Mouse (Mus musculus) neural tube, embryonic 13.5 days (tissue): ENCODE data around the gene Flrt1. TPM values are rescaled to one million over a fixed set of nuclear protein-coding genes. Genes with fewer than 3 reads are reported as not detected.
"Not testable (repeated sequence)": the region's sequence is repeated elsewhere in the genome, so short reads cannot be mapped to it uniquely, and the experiment has no call there.

Source experiments
- ATAC-seq: fragments of 200-750 bp; cut with Nextera tagmentation; 2 replicates; pipeline ENCODE4 v1.8.0; 2017; ENCODE audit warnings: low read depth, mild to moderate bottlenecking, moderate TSS enrichment, moderate library complexity
- H3K27ac ChIP-seq: fragments of 300-500 bp; sonication (generic); replicated peaks from 2 replicates; pipeline ENCODE4 v1.5.1; 2015; ENCODE audit warnings: moderate library complexity, mild to moderate bottlenecking, inconsistent platforms
- H3K27me3 ChIP-seq: fragments of 300-500 bp; sonication (generic); 2 replicates; pipeline ENCODE4 v1.6.1; 2015; ENCODE audit warnings: mild to moderate bottlenecking, inconsistent platforms
- H3K36me3 ChIP-seq: fragments of 300-500 bp; sonication (generic); 2 replicates; pipeline ENCODE4 v1.6.1; 2015; ENCODE audit warnings: mild to moderate bottlenecking, inconsistent platforms
- H3K4me1 ChIP-seq: fragments of 300-500 bp; sonication (generic); replicated peaks from 2 replicates; pipeline ENCODE4 v1.6.1; 2015; ENCODE audit warnings: inconsistent platforms
- H3K4me2 ChIP-seq: fragments of 300-500 bp; sonication (generic); 2 replicates; pipeline ENCODE4 v1.6.1; 2015; ENCODE audit warnings: inconsistent platforms, mild to moderate bottlenecking, moderate library complexity
- H3K4me3 ChIP-seq: fragments of 300-500 bp; sonication (generic); 2 replicates; pipeline ENCODE4 v1.5.1; 2015; ENCODE audit warnings: mild to moderate bottlenecking, inconsistent platforms
- H3K9ac ChIP-seq: fragments of 300-500 bp; sonication (generic); 2 replicates; pipeline ENCODE4 v1.6.1; 2015; ENCODE audit warnings: moderate library complexity, mild to moderate bottlenecking, inconsistent platforms
- H3K9me3 ChIP-seq: fragments of 300-500 bp; sonication (generic); 2 replicates; pipeline ENCODE4 v1.6.1; 2016; ENCODE audit warnings: inconsistent platforms
- WGBS: fragments of 180-500 bp; shearing (Covaris S2); methylation state at CpG from one replicate; pipeline ENCODE4 v1.1.7; 2015; 5-methylcytosine and 5-hydroxymethylcytosine counted together
- polyA plus RNA-seq: library from polyadenylated mRNA; unstranded; fragments of >200 nt; fragmentation: Nextera tagmentation; extraction: Ambion mirVana; gene quantifications from 2 replicates; pipeline ENCODE4 v1.2.1, GENCODE M21; 2015

Flrt1 gene
- polyA plus RNA-seq, 1 experiment from 2014 or later, result 9.6 TPM

GRCm38 (mm10) chr19:7075336-7075735 lies 30.2 kb downstream of the Flrt1 start:
- H3K9me3 ChIP-seq, H3K4me3 ChIP-seq, H3K9ac ChIP-seq, ATAC-seq, H3K4me2 ChIP-seq, H3K27ac ChIP-seq, H3K36me3 ChIP-seq: not testable (repeated sequence)
- WGBS, result 85% methylated on average over 11 of the region's 11 CpGs
- peaks cover 82% of the 10 kb centered on the region for H3K27me3 ChIP-seq
- peaks cover 75% of the 10 kb centered on the region for H3K4me1 ChIP-seq

- H3K9ac ChIP-seq, result no peak overlapping the region
- H3K9me3 ChIP-seq, result no peaks in the 10 kb centered on the region
- H3K36me3 ChIP-seq, result no peaks in the 10 kb centered on the region
- 0 out of 2 replicates have a peak overlapping the region, but pooled peaks have one; percentile 42 for H3K27ac ChIP-seq
- 19% methylated on average over 12 of the region's 12 CpGs for WGBS
- no peak overlapping the region for H3K4me2 ChIP-seq
- H3K4me1 ChIP-seq, result peaks cover 75% of the 10 kb centered on the region
- peaks cover 77% of the 10 kb centered on the region for H3K27me3 ChIP-seq
- H3K4me3 ChIP-seq, result no peak overlapping the region
- no peak for ATAC-seq
Observed at GRCm38 (mm10) chr19:7073997-7074781, 31.3 kb downstream of the Flrt1 start.

GRCm38 (mm10) chr19:7072221-7072620 lies 33.3 kb downstream of the Flrt1 start:
- Histone ChIP-seq H3K9ac (no peak overlapping the region), H3K4me1 (peaks cover 75% of the 10 kb centered on the region), H3K4me3 (no peak overlapping the region), H3K9me3 (no peaks in the 10 kb centered on the region), H3K4me2 (no peak overlapping the region), H3K27ac (no peak overlapping the region; the same call in 1 of the 2 replicates), H3K36me3 (no peaks in the 10 kb centered on the region), H3K27me3 (peaks cover 62% of the 10 kb centered on the region)
- WGBS, result 55% methylated on average over 6 of the region's 6 CpGs
- ATAC-seq, result no peak

- peak overlapping the region; percentile 71; the same call in 1 of the 2 replicates for H3K27ac ChIP-seq
- peaks cover 54% of the 10 kb centered on the region for H3K27me3 ChIP-seq
- ATAC-seq, result no peak
- no peak overlapping the region for H3K4me3 ChIP-seq
- no peak overlapping the region for H3K9ac ChIP-seq
- H3K9me3 ChIP-seq, result no peaks in the 10 kb centered on the region
- no peaks in the 10 kb centered on the region for H3K36me3 ChIP-seq
- 3% methylated on average over 4 of the region's 4 CpGs for WGBS
- peaks cover 90% of the 10 kb centered on the region for H3K4me1 ChIP-seq
- peak overlapping the region; percentile 36 for H3K4me2 ChIP-seq
Observed at GRCm38 (mm10) chr19:7070775-7071174, 34.8 kb downstream of the Flrt1 start.

- Histone ChIP-seq H3K9me3 (no peaks in the 10 kb centered on the region), H3K27ac (peak overlapping the region; percentile 71), H3K4me2 (peak overlapping the region; percentile 36), H3K9ac (peak overlapping the region; percentile 55), H3K36me3 (no peaks in the 10 kb centered on the region), H3K4me1 (peaks cover 97% of the 10 kb centered on the region), H3K27me3 (peaks cover 54% of the 10 kb centered on the region), H3K4me3 (no peak overlapping the region)
- no peak for ATAC-seq
- WGBS, result 1% methylated on average over 33 of the region's 35 CpGs
Observed at GRCm38 (mm10) chr19:7069781-7070763, 35.5 kb downstream of the Flrt1 start.

- 0 out of 2 replicates have a peak, but pooled peaks have one; percentile 8 for ATAC-seq
- Histone ChIP-seq H3K9me3 (no peaks in the 10 kb centered on the region), H3K4me3 (no peak overlapping the region), H3K9ac (peak overlapping the region; percentile 55; the same call in 1 of the 2 replicates), H3K27ac (peak overlapping the region; percentile 71), H3K4me2 (peak overlapping the region; percentile 29), H3K36me3 (no peaks in the 10 kb centered on the region), H3K27me3 (peaks cover 43% of the 10 kb centered on the region), H3K4me1 (peaks cover 93% of the 10 kb centered on the region)
- WGBS, result 15% methylated on average over 11 of the region's 11 CpGs
Observed at GRCm38 (mm10) chr19:7068661-7069531, 36.6 kb downstream of the Flrt1 start.

- peak overlapping the region; percentile 71 for H3K27ac ChIP-seq
- peak overlapping the region; percentile 29 for H3K4me2 ChIP-seq
- no peaks in the 10 kb centered on the region for H3K36me3 ChIP-seq
- peaks cover 85% of the 10 kb centered on the region for H3K4me1 ChIP-seq
- H3K9me3 ChIP-seq, result no peaks in the 10 kb centered on the region
- H3K4me3 ChIP-seq, result no peak overlapping the region
- ATAC-seq, result peak; percentile 21
- H3K27me3 ChIP-seq, result peaks cover 43% of the 10 kb centered on the region
- 1% methylated on average over 14 of the region's 14 CpGs for WGBS
- peak overlapping the region; percentile 13 for H3K9ac ChIP-seq
Observed at GRCm38 (mm10) chr19:7068136-7068535, 37.4 kb downstream of the Flrt1 start.

- ATAC-seq, result 0 out of 2 replicates have a peak, but pooled peaks have one; percentile 0
- Histone ChIP-seq H3K9me3 (no peaks in the 10 kb centered on the region), H3K27me3 (peaks cover 42% of the 10 kb centered on the region), H3K4me1 (peaks cover 79% of the 10 kb centered on the region), H3K36me3 (no peaks in the 10 kb centered on the region), H3K4me2 (peak overlapping the region; percentile 29), H3K27ac (no peak overlapping the region; the same call in 1 of the 2 replicates), H3K4me3 (no peak overlapping the region), H3K9ac (peak overlapping the region; percentile 52)
- WGBS, result 45% methylated on average over 20 of the region's 20 CpGs
Observed at GRCm38 (mm10) chr19:7067344-7068050, 38.0 kb downstream of the Flrt1 start.

GRCm38 (mm10) chr19:7066828-7067342 lies 38.6 kb downstream of the Flrt1 start:
- no peak for ATAC-seq
- 33% methylated on average over 7 of the region's 8 CpGs for whole genome bisulfite sequencing
- no peaks in the 10 kb centered on the region for H3K36me3 ChIP-seq
- peaks cover 73% of the 10 kb centered on the region for H3K4me1 ChIP-seq
- H3K4me2 ChIP-seq, result peak overlapping the region; percentile 28
- H3K27me3 ChIP-seq, result peaks cover 36% of the 10 kb centered on the region
- H3K27ac ChIP-seq, result 0 out of 2 replicates have a peak overlapping the region, but pooled peaks have one; percentile 38
- H3K9me3 ChIP-seq, result no peaks in the 10 kb centered on the region
- no peak overlapping the region for H3K4me3 ChIP-seq
- peak overlapping the region; percentile 52; the same call in 1 of the 2 replicates for H3K9ac ChIP-seq

GRCm38 (mm10) chr19:7066034-7066827 lies 39.3 kb downstream of the Flrt1 start:
- Histone ChIP-seq H3K9ac (peak overlapping the region; percentile 52), H3K4me2 (peak overlapping the region; percentile 28), H3K4me1 (peaks cover 66% of the 10 kb centered on the region)

More at GRCm38 (mm10) chr19:7066034-7066827, 39.3 kb downstream of the Flrt1 start:
- no peak overlapping the region for H3K4me3 ChIP-seq
- no peaks in the 10 kb centered on the region for H3K36me3 ChIP-seq
- H3K9me3 ChIP-seq, result no peaks in the 10 kb centered on the region
- 24% methylated on average over 15 of the region's 15 CpGs for WGBS
- 0 out of 2 replicates have a peak overlapping the region, but pooled peaks have one; percentile 38 for H3K27ac ChIP-seq
- peaks cover 36% of the 10 kb centered on the region for H3K27me3 ChIP-seq
- ATAC-seq, result no peak
